Mouse (Mus musculus) neutrophil, adult 65 days (primary cell): ENCODE data around the gene Rack1. TPM values are rescaled to one million over a fixed set of nuclear protein-coding genes. Genes with fewer than 3 reads are reported as not detected.

ENCODE experiments used
- total RNA-seq: library from RNA; stranded (reverse); gene quantifications from 2 replicates; pipeline ENCODE4 v1.2.4, GENCODE M21; 2023

Rack1 gene
- total RNA-seq = 371 and 385 TPM in 2 replicates

DNA sequence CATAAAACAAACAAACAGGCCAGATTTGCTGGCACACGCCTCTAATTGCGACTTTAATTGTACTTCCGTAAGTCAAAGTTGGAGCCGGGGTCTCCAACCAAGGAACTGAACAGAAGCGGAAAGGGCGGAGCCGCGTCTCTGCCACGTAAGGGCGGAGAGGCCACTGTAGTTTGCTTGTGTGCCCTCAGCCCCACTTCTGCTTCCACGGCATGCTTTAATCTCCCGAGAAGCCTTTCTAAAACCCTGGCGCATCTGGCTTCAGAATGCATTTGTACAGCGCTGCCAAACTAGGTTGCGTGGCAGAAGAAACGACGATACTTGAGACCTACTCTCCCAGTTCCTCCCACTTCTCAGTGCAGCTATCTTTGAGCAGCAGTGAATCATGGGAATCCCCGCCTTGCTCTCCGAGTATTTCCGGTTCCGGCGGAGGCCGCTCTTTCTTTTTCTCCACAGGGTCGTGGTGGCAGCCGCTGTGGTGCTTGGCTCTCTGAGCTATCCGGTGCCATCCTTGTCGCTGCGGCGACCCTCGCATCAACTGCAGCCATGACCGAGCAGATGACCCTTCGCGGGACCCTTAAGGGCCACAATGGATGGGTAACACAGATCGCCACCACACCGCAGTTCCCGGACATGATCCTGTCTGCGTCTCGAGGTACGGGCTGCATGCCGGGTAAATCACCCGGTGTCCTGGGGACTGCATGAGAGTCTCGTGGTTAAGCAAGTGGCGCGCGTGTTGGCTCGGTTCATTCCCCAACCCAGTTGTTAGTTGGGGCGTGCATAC, at the start of gene Rack1:
TSS of gene Rack1 (plus strand) at position 412 of the 781 bp plus-strand sequence.

GRCm38 (mm10) chr11:48816800-48817665, 16.9 kb downstream of the Rack1 start, which contains the start of gene Trim41:
Gene Trim41 (minus strand): TSS chr11:48817353.

DNA sequence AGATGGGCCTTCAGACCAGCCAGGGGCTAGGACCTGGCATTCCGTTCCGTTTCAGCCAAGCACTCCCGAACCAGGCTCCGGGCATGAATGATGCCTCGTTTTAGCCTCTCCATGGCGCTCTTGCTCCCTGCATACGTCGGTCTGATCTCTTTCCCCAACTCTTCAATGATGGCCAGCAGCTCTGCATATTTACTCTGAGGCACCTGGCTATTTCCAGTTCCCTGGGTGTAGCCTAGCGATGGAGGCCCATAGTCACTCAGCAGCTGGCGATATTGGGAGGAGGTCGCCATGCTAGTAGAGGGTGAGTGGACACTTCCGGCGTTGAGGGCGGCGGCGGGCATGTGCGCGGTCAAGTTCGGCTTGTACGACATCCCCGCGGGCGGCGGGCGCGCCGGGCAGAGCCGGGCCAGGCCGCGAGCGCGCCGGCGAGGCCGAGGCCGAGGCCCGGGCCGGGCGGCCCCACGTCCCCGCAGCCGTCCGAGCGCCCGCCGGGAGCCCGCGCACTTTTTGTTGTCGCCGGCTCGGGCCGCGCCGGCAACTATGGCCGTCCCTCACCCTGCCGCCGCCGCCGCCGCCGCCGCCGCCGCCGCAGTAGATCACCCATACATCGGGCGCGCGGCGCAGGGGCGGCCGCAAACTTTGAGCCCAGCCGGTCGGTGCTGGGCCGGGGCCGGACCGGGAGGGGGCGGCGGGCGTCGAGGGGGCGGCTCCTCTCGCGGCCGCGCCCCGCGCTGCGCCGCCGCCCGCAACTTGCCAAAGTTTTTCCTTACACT, 26.0 kb downstream of the Rack1 start, which contains the start of the genes Trim7 and Gm12184:
TSS of gene Trim7 (plus strand) at position 162 of the 773 bp plus-strand sequence.
TSS of gene Gm12184 (minus strand) at position 677 of the 773 bp plus-strand sequence.

Other genes with a start within 250 kb of the Rack1 start
- gene Trim41, start 17.0 kb downstream of the Rack1 start, total RNA-seq = 38.5 and 69.4 TPM in 2 replicates
- gene Trim7, start 25.8 kb downstream of the Rack1 start, total RNA-seq = 0.16 and 0.48 TPM in 2 replicates
- gene Gm12184, start 26.3 kb downstream of the Rack1 start, total RNA-seq = 0.66 and 0.95 TPM in 2 replicates
- 11.6 and 16.1 TPM in 2 replicates for gene Irgm1, start 71.4 kb downstream of the Rack1 start, total RNA-seq
- 0.79 and 2.0 TPM in 2 replicates for gene Gm5431, start 101.9 kb downstream of the Rack1 start, total RNA-seq
- gene Psme2b, start 145.9 kb downstream of the Rack1 start, total RNA-seq = 13.1 and 13.2 TPM in 2 replicates
- gene Olfr56, start 178.6 kb downstream of the Rack1 start, total RNA-seq = 0.16 and 0.18 TPM in 2 replicates
- gene 9930111J21Rik1, start 179.1 kb downstream of the Rack1 start, total RNA-seq = 23.7 and 28.4 TPM in 2 replicates
- gene Gm12185, start 191.9 kb downstream of the Rack1 start, total RNA-seq = 0.38 and 0.70 TPM in 2 replicates
- gene Tgtp1, start 193.8 kb downstream of the Rack1 start, total RNA-seq = 0.25 TPM in 1 of 2 replicates, not detected in the other